Mouse (Mus musculus) midbrain, embryonic 11.5 days (tissue): ENCODE data around the gene Myo5a. TPM values are rescaled to one million over a fixed set of nuclear protein-coding genes. Genes with fewer than 3 reads are reported as not detected.
"Not testable (repeated sequence)": the region's sequence is repeated elsewhere in the genome, so short reads cannot be mapped to it uniquely, and the experiment has no call there.

Experiments
- ATAC-seq: fragments of 200-750 bp; cut with Nextera tagmentation; 2 replicates; pipeline ENCODE4 v1.8.0; 2017; ENCODE audit warnings: moderate TSS enrichment, moderate library complexity; ENCODE audit not compliant: low FRiP score
- DNase-seq: peaks from one replicate; pipeline ENCODE4 v3.0.0; 2015; ENCODE audit warnings: low spot score; ENCODE audit errors: missing footprints
- H3K27ac ChIP-seq: fragments of 300-500 bp; sonication (generic); 2 replicates; pipeline ENCODE4 v1.5.1; 2014; ENCODE audit warnings: low read depth, low read length
- H3K27me3 ChIP-seq: fragments of 300-500 bp; sonication (generic); 2 replicates; pipeline ENCODE4 v1.6.1; 2014; ENCODE audit warnings: mild to moderate bottlenecking, low read length, moderate library complexity, mixed read lengths; ENCODE audit not compliant: control insufficient read depth, insufficient read depth
- H3K36me3 ChIP-seq: fragments of 300-500 bp; sonication (generic); 2 replicates; pipeline ENCODE4 v1.6.1; 2014; ENCODE audit warnings: mild to moderate bottlenecking, low read length, moderate library complexity, mixed read lengths; ENCODE audit not compliant: control insufficient read depth, insufficient read depth
- H3K4me1 ChIP-seq: fragments of 300-500 bp; sonication (generic); 2 replicates; pipeline ENCODE4 v1.6.1; 2014; ENCODE audit warnings: low read length; ENCODE audit not compliant: control insufficient read depth, insufficient read depth
- H3K4me2 ChIP-seq: fragments of 300-500 bp; sonication (generic); 2 replicates; pipeline ENCODE4 v1.6.1; 2014; ENCODE audit warnings: mild to moderate bottlenecking, moderate library complexity
- H3K4me3 ChIP-seq: fragments of 300-500 bp; sonication (generic); 2 replicates; pipeline ENCODE4 v1.5.1; 2014; ENCODE audit warnings: low read depth, low read length
- H3K9ac ChIP-seq: fragments of 300-500 bp; sonication (generic); 2 replicates; pipeline ENCODE4 v1.6.1; 2014; ENCODE audit warnings: low read length
- H3K9me3 ChIP-seq: fragments of 300-500 bp; sonication (generic); 2 replicates; pipeline ENCODE4 v1.6.1; 2016; ENCODE audit warnings: low read length; ENCODE audit not compliant: control insufficient read depth
- WGBS: fragments of 180-500 bp; shearing (Covaris S2); extraction: QIAGEN DNeasy Blood & Tissue Kit; methylation state at CpG from one replicate; pipeline ENCODE4 v1.1.7; 2014; 5-methylcytosine and 5-hydroxymethylcytosine counted together
- polyA plus RNA-seq: library from polyadenylated mRNA; unstranded; fragments of >200 nt; fragmentation: Nextera tagmentation; extraction: Ambion mirVana; gene quantifications from 2 replicates; pipeline ENCODE4 v1.2.1, GENCODE M21; 2014

Myo5a gene
- polyA plus RNA-seq, 1 experiment from 2014 or later: 29.2 TPM

DNA sequence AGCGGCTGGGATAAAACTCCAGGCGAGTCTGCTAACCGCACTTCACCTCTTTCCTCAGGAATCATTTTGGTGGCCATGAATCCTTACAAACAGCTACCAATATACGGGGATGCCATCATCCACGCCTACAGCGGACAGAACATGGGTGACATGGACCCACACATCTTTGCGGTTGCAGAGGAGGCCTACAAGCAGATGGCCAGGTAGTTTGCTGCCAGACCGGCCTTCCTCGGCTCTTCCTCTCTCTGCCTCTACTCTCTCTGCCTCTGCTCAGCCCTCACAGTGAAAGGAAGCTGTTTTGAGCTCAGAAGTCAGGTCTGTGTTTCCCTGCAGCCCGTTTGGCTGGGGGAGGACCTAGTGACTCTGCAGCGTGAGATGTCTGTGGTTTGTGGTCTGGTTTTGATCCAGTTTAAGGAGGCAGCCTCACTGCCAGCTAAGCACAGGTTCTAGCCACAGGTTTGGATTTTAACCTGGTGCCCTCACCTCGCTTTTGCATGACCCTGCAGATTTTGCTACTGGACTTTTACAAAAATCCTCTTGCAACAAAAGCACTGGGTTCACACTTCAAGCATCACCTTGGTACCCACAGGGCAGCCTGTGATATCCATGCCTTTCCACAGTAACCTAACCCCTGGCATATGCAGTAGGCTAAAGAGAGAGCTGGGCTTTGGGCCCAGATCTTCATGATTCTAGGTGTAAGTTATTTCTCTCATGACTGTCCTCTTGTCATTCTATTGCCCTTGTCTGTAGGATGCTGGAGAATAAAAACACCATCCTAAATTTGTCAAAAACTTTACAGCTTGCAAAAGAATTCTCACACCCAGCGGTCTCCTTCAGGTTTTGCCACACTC, 175.5 kb downstream of the Myo5a start:
- no peaks in the 10 kb centered on the region for H3K27me3 ChIP-seq
- no peaks in the 10 kb centered on the region for H3K36me3 ChIP-seq
- H3K9ac ChIP-seq: no peak overlapping the region
- ATAC-seq (no peak), DNase-seq (peak; percentile 54)
- H3K4me2 ChIP-seq: no peak overlapping the region
- no peak overlapping the region for H3K27ac ChIP-seq
- H3K9me3 ChIP-seq: no peaks in the 10 kb centered on the region
- H3K4me1 ChIP-seq: no peaks in the 10 kb centered on the region
- H3K4me3 ChIP-seq: no peak overlapping the region
- 91% methylated on average over 13 of the region's 13 CpGs for WGBS

DNA sequence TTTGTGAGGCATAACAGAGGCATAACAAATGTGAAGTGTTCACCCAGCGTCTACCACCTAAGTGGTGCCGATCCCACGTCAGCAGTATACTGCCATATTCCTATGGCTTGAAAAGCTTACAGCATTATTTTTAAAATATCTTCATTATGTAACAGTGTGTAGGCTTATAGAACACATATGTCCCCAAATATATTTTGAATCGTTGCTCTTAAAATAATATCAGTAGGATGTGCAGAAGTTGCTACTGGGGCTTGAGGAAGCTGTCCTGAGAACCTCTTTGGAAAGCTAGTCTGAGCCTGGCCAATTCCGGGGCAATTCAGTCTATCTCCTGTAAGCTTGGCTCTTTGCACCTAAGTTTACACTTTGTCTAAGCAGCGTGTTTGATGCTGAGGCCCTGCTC, 177.1 kb downstream of the Myo5a start:
- H3K27ac ChIP-seq: no peak overlapping the region
- 91% methylated on average over 6 of the region's 6 CpGs for WGBS
- H3K36me3 ChIP-seq: no peaks in the 10 kb centered on the region
- no peak overlapping the region for H3K4me3 ChIP-seq
- H3K27me3 ChIP-seq: no peaks in the 10 kb centered on the region
- H3K4me1 ChIP-seq: no peaks in the 10 kb centered on the region
- ATAC-seq (no peak), DNase-seq (no peak)
- no peaks in the 10 kb centered on the region for H3K9me3 ChIP-seq
- H3K9ac ChIP-seq: no peak overlapping the region
- no peak overlapping the region for H3K4me2 ChIP-seq

DNA sequence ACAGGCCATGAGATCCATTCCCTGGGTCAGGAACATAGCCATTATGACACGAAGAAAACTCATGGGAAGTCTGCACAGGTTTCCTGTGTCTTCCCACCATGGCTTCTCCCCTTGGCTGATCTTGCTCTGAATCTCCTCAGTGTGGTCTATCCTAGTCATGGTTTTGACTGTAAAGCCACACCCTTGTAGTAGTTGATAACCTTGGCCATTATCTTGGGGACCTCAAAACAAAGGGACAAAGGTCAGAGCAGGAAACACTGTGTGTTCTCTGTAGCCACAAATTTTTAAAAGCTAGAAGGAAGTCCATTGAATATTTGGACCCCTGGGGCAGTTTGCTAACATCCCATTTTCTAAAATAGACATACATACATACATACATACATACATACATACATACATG, 177.5 kb downstream of the Myo5a start:
- DNase-seq: peak; percentile 2
- H3K4me3 ChIP-seq: no peak overlapping the region
- WGBS: 78% methylated on average over 1 of the region's 1 CpGs
- H3K9ac ChIP-seq: no peak overlapping the region
- no peaks in the 10 kb centered on the region for H3K36me3 ChIP-seq
- no peaks in the 10 kb centered on the region for H3K9me3 ChIP-seq
- ATAC-seq: no peak
- no peak overlapping the region for H3K4me2 ChIP-seq
- no peak overlapping the region for H3K27ac ChIP-seq
- no peaks in the 10 kb centered on the region for H3K4me1 ChIP-seq
- H3K27me3 ChIP-seq: no peaks in the 10 kb centered on the region

- no peak for ATAC-seq
- Histone ChIP-seq H3K27ac (no peak overlapping the region), H3K4me3 (no peak overlapping the region), H3K9ac (no peak overlapping the region), H3K36me3 (no peaks in the 10 kb centered on the region), H3K27me3 (no peaks in the 10 kb centered on the region), H3K4me1 (0 out of 2 replicates have a peak, but pooled peaks cover under 1% of the 10 kb centered on the region), H3K9me3 (no peaks in the 10 kb centered on the region), H3K4me2 (no peak overlapping the region)
- no peak for DNase-seq
These were observed 178.1 kb downstream of the Myo5a start for GRCm38 (mm10) chr9:75248874-75249273.

GRCm38 (mm10) chr9:75253158-75253557, 182.3 kb downstream of the Myo5a start:
- not testable (repeated sequence) for H3K4me3 ChIP-seq, H3K9me3 ChIP-seq, H3K4me1 ChIP-seq, H3K27me3 ChIP-seq, H3K27ac ChIP-seq, H3K9ac ChIP-seq, DNase-seq, H3K4me2 ChIP-seq, ATAC-seq, H3K36me3 ChIP-seq
- WGBS: 76% methylated on average over 6 of the region's 6 CpGs

- DNase-seq (no peak), ATAC-seq (no peak)
- H3K36me3 ChIP-seq: no peaks in the 10 kb centered on the region
- no peak overlapping the region for H3K4me3 ChIP-seq
- no peak overlapping the region for H3K9ac ChIP-seq
- no peaks in the 10 kb centered on the region for H3K9me3 ChIP-seq
- 46% methylated on average over 3 of the region's 3 CpGs for WGBS
- H3K27ac ChIP-seq: peak overlapping the region; percentile 48; the same call in 1 of the 2 replicates
- H3K27me3 ChIP-seq: no peaks in the 10 kb centered on the region
- peaks cover 4% of the 10 kb centered on the region for H3K4me1 ChIP-seq
- no peak overlapping the region for H3K4me2 ChIP-seq
These were observed 183.0 kb downstream of the Myo5a start for GRCm38 (mm10) chr9:75253766-75254165.

GRCm38 (mm10) chr9:75254196-75254955, 183.6 kb downstream of the Myo5a start:
- no peaks in the 10 kb centered on the region for H3K27me3 ChIP-seq
- no peaks in the 10 kb centered on the region for H3K9me3 ChIP-seq
- DNase-seq (peak; percentile 83), ATAC-seq (peak; percentile 86)
- H3K4me2 ChIP-seq: no peak overlapping the region
- 62% methylated on average over 13 of the region's 13 CpGs for WGBS
- H3K4me3 ChIP-seq: no peak overlapping the region
- peaks cover 4% of the 10 kb centered on the region for H3K4me1 ChIP-seq
- H3K27ac ChIP-seq: peak overlapping the region; percentile 48
- no peak overlapping the region for H3K9ac ChIP-seq
- H3K36me3 ChIP-seq: no peaks in the 10 kb centered on the region

DNA sequence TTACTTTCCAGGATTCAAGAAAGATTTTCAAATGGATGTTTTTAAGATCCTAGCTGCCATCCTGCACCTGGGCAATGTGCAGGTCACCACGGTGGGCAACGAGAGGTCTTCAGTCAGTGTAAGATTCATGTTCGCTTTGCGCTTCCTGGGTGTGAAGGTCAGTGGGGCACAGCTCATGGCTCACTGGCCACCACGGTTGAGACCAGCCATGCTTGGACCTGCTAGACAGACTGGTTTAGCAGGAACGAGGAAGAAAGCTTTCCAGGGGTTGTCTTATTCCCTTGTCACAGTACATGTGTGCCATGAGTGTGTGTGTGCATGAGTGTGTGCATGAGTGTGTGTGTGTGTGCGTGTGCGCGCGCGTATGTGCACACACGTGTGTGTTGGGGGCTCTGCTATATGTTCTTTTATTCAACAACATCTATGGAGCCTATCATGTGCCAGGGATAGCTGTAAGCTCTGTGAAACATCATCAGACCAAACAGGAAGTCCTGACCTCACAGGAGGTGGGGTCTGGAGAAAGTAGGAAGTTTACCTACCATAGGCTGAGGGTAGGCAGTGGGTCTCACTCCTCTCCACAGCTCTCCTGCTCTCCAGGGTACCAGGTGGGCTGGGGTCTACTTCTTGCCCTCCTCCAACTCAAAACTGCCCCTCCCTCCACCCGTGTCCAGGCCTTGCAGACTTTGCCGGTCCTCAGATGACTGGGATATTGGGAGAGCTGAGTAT, 185.2 kb downstream of the Myo5a start:
- no peaks in the 10 kb centered on the region for H3K36me3 ChIP-seq
- WGBS: 92% methylated on average over 14 of the region's 14 CpGs
- H3K27ac ChIP-seq: no peak overlapping the region
- no peaks in the 10 kb centered on the region for H3K27me3 ChIP-seq
- ATAC-seq: no peak
- H3K4me3 ChIP-seq: no peak overlapping the region
- DNase-seq: no peak
- no peak overlapping the region for H3K9ac ChIP-seq
- H3K9me3 ChIP-seq: no peaks in the 10 kb centered on the region
- H3K4me1 ChIP-seq: peaks cover 6% of the 10 kb centered on the region
- no peak overlapping the region for H3K4me2 ChIP-seq

DNA sequence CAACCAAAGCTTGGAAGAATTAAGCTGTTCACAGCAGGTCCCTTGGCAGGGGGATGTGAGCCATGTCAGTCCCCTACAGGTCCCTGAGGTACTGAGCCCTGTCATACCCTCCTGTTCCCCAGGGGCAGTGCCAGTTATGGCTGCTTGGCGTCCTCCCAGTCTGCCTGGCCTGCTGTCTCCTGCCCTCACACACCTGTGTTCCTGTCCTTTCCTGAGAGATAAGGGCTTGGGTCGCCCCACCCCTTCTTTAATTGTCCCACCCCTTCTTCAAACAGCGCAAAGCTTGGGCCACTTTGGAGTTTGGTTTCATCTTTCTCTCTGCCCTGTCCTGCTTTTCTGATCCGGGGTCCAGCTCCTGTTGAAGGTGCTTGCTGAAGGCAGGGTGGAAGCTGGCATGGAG, 188.0 kb downstream of the Myo5a start:
- no peak overlapping the region for H3K27ac ChIP-seq
- peaks cover 22% of the 10 kb centered on the region for H3K4me1 ChIP-seq
- 56% methylated on average over 4 of the region's 4 CpGs for WGBS

More for the DNA sequence above, 188.0 kb downstream of the Myo5a start:
- DNase-seq: no peak
- Histone ChIP-seq H3K4me3 (no peak overlapping the region), H3K4me2 (no peak overlapping the region), H3K9ac (no peak overlapping the region), H3K27me3 (no peaks in the 10 kb centered on the region), H3K36me3 (no peaks in the 10 kb centered on the region), H3K9me3 (no peaks in the 10 kb centered on the region)
- no peak for ATAC-seq
